Mouse (Mus musculus) embryo, embryonic 10 days (tissue): ENCODE data around the gene Kcnj12.

ENCODE experiments used
- DNase-seq: peaks from one replicate; pipeline ENCODE4 v3.0.0-alpha.2; 2015; ENCODE audit warnings: low spot score

Kcnj12 gene

DNA sequence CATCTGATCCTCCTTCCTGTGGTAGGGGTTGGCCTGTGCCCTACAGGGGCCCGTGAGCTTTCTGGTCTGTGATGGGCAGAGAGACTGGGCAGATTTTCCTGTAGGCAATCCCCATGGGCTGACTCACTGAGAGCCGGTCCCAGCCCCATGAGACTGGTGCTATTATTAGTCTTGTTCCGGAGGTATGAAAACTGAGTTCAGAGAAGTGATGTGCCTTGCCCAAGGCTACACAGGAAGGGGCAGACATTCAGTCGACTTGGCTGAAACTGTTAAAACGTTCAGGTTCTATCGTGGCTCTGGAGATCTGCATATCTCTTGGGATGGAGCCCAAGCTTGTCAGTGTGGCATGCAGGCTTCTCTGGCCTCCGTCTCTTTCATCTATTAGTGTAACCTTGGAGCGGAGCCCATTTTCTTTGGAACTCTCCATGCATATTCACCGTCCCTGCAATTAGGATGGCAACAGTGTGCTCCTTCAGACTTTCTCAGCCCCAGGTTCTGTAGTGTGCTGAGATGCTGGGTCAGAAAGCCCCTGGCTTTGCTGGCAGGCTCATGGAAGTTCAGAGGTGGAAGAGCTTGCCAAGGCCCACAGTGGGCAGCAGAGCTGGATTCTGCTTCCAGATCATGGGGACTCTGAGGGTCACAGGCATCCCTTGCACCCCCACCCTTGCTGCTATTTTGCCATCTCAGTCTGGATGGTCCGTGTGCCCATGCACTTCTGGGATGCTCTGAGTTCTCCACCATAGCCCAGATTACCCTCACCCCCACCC, 37.5 kb downstream of the Kcnj12 start:
- DNase-seq = no peak

DNA sequence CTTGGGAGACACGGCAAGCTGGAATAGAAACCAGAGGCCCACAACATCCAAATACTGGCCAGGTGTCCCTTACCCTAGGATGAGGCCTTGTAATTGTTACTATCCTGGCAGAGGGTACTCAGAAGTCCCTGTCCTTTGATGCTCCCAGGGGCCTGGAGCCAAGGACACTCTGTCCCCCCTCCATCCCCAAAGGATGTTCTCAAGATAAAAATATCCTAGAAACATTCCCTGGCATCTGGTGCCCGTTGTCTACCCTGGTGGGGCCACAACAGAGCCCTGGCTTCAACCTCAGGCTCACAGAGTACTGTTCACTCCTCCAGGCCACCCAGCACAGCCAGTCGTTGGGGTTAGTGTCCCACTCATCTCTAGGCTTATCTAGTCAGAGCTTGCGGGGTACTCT, 38.3 kb downstream of the Kcnj12 start:
- no peak for DNase-seq

- DNase-seq = no peak
These were observed 40.4 kb downstream of the Kcnj12 start for GRCm38 (mm10) chr11:61062548-61063461.

GRCm38 (mm10) chr11:61063503-61063902, 41.1 kb downstream of the Kcnj12 start:
- no peak for DNase-seq

- no peak for DNase-seq
These were observed 43.3 kb downstream of the Kcnj12 start for GRCm38 (mm10) chr11:61065620-61066019.

GRCm38 (mm10) chr11:61067133-61067835, 44.9 kb downstream of the Kcnj12 start:
- DNase-seq = no peak

GRCm38 (mm10) chr11:61068866-61069265, 46.5 kb downstream of the Kcnj12 start:
- DNase-seq = no peak

- no peak for DNase-seq
These were observed 47.3 kb downstream of the Kcnj12 start for GRCm38 (mm10) chr11:61069645-61070044.

GRCm38 (mm10) chr11:61074646-61075317, 52.4 kb downstream of the Kcnj12 start:
- no peak for DNase-seq

DNA sequence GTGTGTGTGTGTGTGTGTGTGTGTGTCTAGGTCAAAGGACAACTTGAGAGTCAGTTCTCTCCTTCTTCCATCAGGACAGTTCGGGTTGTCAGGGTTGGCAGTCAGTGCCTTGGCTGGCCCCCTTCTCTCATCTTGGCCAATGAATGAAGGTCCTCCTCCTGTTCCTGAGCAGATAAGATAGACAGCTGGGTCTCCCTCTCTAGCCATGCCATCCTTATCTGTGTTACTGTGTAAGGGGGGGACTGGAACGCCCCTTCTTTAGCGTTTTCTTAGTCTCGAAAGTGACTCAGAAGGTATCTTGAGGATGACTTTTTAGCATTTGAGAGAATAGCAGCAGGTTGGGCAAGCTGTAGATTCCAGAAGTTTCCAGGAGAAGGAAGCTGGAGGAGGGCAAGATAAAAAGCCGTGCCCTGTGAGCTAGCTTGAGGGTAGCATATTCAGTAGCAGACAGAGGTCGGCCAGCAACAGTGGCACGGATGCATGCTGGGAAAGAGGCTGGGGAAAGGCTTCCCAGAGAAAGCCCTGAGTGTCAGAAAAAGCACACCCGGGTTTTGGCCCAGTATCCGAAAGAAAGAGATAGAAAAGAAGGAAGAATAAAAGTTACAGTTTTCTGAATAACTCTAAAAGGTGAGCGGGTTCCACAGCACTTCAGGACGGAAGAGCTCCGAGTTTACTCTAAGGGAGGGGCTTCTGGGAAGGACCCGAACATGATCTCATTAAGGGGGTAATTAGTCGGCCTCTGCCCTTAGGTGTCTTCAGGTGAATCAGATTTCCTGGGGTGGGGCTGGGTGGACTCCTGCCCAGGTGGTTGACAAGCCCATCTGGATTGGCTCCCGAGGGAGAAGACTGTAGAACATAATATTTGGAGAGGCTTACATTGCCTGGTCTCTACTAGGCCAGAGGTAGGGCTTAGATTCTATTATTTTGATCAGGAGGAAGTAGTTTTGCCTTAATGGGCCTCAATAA, 53.3 kb downstream of the Kcnj12 start:
- no peak for DNase-seq

DNA sequence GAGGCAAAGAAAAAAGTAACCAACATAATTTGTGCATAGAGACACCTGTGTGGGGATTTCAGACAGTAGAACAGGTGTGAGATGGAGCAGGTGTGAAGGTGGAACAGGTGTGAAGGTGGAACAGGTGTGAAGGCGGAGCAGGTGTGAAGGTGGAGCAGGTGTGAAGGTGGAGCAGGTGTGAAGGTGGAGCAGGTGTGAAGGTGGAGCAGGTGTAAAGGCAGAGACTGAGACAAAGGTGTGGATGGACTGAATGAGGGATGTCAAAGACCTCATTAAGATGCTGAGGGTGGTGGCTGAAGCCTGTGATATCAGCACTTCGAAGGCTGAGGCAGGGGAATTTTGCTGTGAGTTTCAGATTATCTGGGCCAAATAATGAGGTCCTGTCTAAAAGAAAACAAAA, 59.3 kb downstream of the Kcnj12 start:
- no peak for DNase-seq

GRCm38 (mm10) chr11:61090195-61090594, 67.8 kb downstream of the Kcnj12 start:
- no peak for DNase-seq

DNA sequence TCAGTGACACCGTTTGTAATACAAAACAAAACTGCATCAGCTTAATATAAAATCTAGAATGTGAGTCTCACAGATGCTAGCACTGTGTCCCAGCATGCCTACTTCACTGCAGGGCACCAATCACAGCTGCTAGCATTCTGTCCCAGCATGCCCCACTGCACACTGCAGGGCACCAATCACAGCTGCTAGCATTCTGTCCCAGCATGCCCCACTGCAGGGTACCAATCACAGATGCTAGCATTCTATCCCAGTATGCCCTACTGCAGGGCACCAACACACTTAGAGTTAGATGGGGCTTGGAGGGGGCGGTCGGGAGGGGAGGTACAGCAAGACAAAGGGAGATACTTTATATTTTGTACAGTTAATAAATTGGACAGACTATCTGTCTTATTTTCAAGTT, 68.8 kb downstream of the Kcnj12 start:
- no peak for DNase-seq

DNA sequence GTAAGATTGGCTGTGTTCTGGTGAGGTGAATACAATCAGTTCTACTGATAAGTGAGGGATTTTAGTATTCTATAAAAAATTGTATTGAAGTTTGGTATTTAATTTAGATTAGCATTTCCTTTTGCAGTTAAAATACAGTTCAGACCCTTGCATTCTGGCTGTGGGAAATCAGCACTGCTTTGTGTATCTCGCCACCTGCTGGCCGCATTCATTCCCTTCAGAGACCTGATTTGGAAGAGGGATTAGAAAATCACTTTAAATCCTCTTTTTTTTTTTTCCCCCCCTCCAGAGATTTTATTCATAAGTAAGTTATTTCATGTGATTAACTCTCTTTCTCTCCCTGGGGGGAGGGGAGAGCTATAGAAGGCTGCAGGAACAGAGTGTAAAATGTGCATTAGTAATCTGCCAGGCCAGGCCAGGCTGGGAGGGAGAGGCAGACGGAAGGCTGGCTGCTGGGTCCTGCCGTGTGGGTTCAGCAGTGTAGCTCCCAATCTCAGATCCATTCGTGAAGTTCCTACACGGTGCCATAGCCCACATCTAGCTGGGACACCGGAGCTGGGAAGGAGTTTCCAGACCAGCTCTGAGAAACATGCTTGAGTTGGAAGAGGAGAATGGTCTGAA, 69.4 kb downstream of the Kcnj12 start:
- peak; percentile 87 for DNase-seq

- no peak for DNase-seq
These were observed 75.7 kb downstream of the Kcnj12 start for GRCm38 (mm10) chr11:61098046-61098445.

- DNase-seq = no peak
These were observed 80.3 kb downstream of the Kcnj12 start for GRCm38 (mm10) chr11:61102397-61103339.

DNA sequence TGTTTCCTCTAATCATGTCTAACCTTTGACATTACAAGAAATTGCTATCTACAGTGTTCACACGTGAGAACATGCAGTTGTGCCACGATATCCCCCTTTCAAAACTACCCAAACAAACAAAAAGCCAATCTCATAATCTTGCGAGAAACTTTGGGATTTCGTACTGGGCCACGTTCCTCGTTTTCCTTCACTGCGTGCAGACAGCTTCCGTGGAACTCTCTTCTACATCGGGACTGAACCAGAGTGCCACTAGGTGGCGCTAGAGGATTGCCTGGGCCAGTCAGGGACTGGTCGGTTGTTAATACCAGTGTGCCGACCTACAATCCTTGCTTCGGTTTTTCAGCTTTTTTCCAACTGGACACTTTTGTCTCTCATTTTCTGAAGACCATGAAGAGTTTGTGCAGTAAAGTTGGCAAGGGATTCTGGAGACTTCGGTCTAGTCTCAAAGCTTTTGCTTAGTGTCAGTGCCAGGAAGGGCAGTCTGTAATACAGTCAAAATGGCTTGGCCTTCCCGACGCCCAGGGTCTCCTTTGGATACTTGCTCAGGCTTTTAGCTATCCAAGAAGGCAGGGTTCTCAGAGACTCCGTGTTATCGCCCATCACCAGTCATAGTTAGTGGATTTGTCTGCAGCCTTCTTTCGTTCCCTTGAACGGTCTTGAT, 82.0 kb downstream of the Kcnj12 start:
- DNase-seq = peak; percentile 95

GRCm38 (mm10) chr11:61108911-61109361, 86.6 kb downstream of the Kcnj12 start:
- DNase-seq = no peak
